Mouse (Mus musculus) lung, postnatal 0 days (tissue): ENCODE results near the gene Uncx. TPM values are rescaled to one million over a fixed set of nuclear protein-coding genes. Genes with fewer than 3 reads are reported as not detected.

Experiments used
- ATAC-seq: fragments of 200-750 bp; cut with Nextera tagmentation; 2 replicates; pipeline ENCODE4 v1.8.0; 2017; ENCODE audit warnings: moderate library complexity
- DNase-seq: peaks from one replicate; pipeline ENCODE4 v3.0.0-alpha.2; 2016; ENCODE audit warnings: low spot score
- H3K27ac ChIP-seq: fragments of 300-500 bp; sonication (generic); 2 replicates; pipeline ENCODE4 v1.5.1; 2014; ENCODE audit warnings: antibody characterized with exemption, mild to moderate bottlenecking, low read length, mixed read lengths
- H3K27me3 ChIP-seq: fragments of 300-500 bp; sonication (generic); replicated peaks from 2 replicates; pipeline ENCODE4 v1.6.1; 2014; ENCODE audit warnings: low read length, mixed read lengths; ENCODE audit not compliant: insufficient read depth
- H3K36me3 ChIP-seq: fragments of 300-500 bp; sonication (generic); 2 replicates; pipeline ENCODE4 v1.6.1; 2014; ENCODE audit warnings: low read length, mixed read lengths; ENCODE audit not compliant: insufficient read depth
- H3K4me1 ChIP-seq: fragments of 300-500 bp; sonication (generic); 2 replicates; pipeline ENCODE4 v1.6.1; 2014; ENCODE audit warnings: antibody characterized with exemption, low read depth, low read length, mixed read lengths; ENCODE audit not compliant: insufficient read depth
- H3K4me2 ChIP-seq: fragments of 300-500 bp; sonication (generic); replicated peaks from 2 replicates; pipeline ENCODE4 v1.6.1; 2014; ENCODE audit warnings: low read depth, mild to moderate bottlenecking, low read length, moderate library complexity, mixed read lengths
- H3K4me3 ChIP-seq: fragments of 300-500 bp; sonication (generic); 2 replicates; pipeline ENCODE4 v1.5.1; 2014; ENCODE audit warnings: low read depth, low read length
- H3K9ac ChIP-seq: fragments of 300-500 bp; sonication (generic); replicated peaks from 2 replicates; pipeline ENCODE4 v1.6.1; 2014; ENCODE audit warnings: low read depth, mild to moderate bottlenecking
- H3K9me3 ChIP-seq: fragments of 300-500 bp; sonication (generic); 2 replicates; pipeline ENCODE4 v1.6.1; 2016; ENCODE audit warnings: low read length, mixed read lengths
- CTCF ChIP-seq: IDR thresholded peaks from 2 replicates; pipeline ENCODE4 v1.5.1; 2016; ENCODE audit warnings: antibody characterized with exemption, mild to moderate bottlenecking
- EP300 ChIP-seq: IDR thresholded peaks from 2 replicates; pipeline ENCODE4 v1.6.1; 2016; ENCODE audit warnings: antibody characterized with exemption, mild to moderate bottlenecking, control low read depth
- WGBS: fragments of 180-500 bp; shearing (Covaris S2); extraction: QIAGEN DNeasy Blood & Tissue Kit; methylation state at CpG from one replicate; pipeline ENCODE4 v1.1.7; 2014; 5-methylcytosine and 5-hydroxymethylcytosine counted together
- polyA plus RNA-seq: library from polyadenylated mRNA; unstranded; fragments of >200 nt; fragmentation: Nextera tagmentation; extraction: Ambion mirVana; gene quantifications from 2 replicates; pipeline ENCODE4 v1.2.1, GENCODE M21; 2015

Uncx gene
- polyA plus RNA-seq, 1 experiment from 2014 or later: not detected

DNA sequence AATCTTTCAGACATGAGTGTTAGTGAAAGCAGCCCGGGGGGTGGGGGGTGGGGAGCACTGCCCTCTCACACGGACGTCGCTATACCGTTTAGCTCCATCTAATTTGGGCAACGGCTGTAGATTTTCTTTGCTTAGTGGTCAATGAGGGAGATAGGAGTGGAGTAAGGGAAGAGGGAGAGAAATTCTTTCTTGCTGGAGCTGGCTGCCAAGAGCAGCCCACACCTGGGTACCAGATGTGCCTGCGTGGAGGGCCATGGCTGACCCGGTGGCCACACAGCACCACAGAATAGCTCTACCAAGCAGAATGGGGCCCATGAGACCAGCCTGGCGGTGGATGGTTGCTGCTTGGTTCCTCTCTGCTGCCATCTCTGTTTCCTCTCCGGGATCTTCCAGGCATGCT lies 21.3 kb upstream of the Uncx start:
- Histone ChIP-seq H3K27ac (no peak overlapping the region), H3K36me3 (no peaks in the 10 kb centered on the region), H3K9me3 (no peaks in the 10 kb centered on the region), H3K9ac (no peak overlapping the region), H3K27me3 (peaks cover 8% of the 10 kb centered on the region; the same call in 1 of the 2 replicates), H3K4me2 (no peak overlapping the region), H3K4me3 (no peak overlapping the region), H3K4me1 (no peaks in the 10 kb centered on the region)
- ATAC-seq (no peak), DNase-seq (no peak)
- TF ChIP-seq EP300 (no peak), CTCF (no peak)
- 55% methylated on average over 10 of the region's 10 CpGs for WGBS

DNA sequence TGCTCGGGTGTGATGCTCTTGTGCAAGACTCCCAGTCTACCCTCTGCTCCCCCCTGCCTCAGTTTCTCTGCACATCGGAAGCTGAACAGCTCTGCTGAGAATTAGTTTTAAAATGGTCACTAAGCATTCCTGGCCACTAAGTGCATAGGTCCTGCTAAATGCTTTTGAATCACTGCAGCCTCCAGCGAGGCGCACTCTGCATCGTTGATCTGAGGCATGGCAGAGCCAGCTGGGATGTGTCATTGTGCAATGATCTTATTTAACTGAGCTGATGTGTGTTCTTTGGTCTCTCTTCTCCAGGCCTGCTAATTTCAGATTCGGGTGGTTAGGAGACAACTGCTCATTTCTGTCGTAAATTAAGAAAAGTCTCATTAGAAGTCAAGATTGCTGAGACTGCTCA lies 14.4 kb upstream of the Uncx start:
- H3K4me1 ChIP-seq: no peaks in the 10 kb centered on the region
- no peak overlapping the region for H3K9ac ChIP-seq
- H3K27ac ChIP-seq: no peak overlapping the region
- ATAC-seq (no peak), DNase-seq (peak; percentile 49)
- H3K4me3 ChIP-seq: no peak overlapping the region
- no peaks in the 10 kb centered on the region for H3K36me3 ChIP-seq
- H3K9me3 ChIP-seq: no peaks in the 10 kb centered on the region
- TF ChIP-seq EP300: no peak
- TF ChIP-seq CTCF: no peak
- WGBS: 53% methylated on average over 7 of the region's 7 CpGs
- H3K27me3 ChIP-seq: peaks cover 7% of the 10 kb centered on the region; the same call in 1 of the 2 replicates
- no peak overlapping the region for H3K4me2 ChIP-seq

DNA sequence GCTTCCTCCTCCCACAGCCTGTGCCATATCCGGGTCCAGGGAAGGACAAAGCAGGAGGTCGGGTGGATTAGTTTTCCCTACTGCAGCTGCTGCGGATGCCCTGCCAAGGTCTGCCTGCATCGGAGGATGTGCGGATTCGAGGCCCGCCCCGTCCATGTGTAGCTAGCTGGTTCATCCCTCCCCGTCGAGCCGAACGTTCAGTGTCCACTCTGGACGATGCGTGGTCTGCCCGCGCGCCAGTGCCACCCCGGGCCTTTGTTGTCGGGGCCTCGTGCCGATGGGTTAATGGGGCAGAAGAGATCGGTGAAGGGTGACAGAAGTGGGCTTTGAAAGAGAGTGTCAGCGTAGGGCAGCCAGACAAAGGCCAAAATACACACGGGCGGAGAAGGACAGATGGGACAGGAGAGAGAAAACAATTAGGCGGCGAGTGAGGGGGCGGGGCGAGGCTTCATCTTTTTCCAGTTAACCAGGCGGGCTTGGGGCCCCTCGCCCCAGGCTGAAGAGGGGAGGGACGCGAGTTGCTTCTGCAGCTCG lies 7.8 kb upstream of the Uncx start:
- H3K27ac ChIP-seq: no peak overlapping the region
- no peaks in the 10 kb centered on the region for H3K9me3 ChIP-seq
- TF ChIP-seq CTCF: no peak
- no peak for TF ChIP-seq EP300
- H3K36me3 ChIP-seq: no peaks in the 10 kb centered on the region
- WGBS: 1% methylated on average over 34 of the region's 34 CpGs
- ATAC-seq: no peak
- no peak overlapping the region for H3K9ac ChIP-seq
- H3K4me1 ChIP-seq: no peaks in the 10 kb centered on the region
- no peak overlapping the region for H3K4me2 ChIP-seq
- no peak overlapping the region for H3K4me3 ChIP-seq
- DNase-seq: no peak
- peaks cover 56% of the 10 kb centered on the region for H3K27me3 ChIP-seq

DNA sequence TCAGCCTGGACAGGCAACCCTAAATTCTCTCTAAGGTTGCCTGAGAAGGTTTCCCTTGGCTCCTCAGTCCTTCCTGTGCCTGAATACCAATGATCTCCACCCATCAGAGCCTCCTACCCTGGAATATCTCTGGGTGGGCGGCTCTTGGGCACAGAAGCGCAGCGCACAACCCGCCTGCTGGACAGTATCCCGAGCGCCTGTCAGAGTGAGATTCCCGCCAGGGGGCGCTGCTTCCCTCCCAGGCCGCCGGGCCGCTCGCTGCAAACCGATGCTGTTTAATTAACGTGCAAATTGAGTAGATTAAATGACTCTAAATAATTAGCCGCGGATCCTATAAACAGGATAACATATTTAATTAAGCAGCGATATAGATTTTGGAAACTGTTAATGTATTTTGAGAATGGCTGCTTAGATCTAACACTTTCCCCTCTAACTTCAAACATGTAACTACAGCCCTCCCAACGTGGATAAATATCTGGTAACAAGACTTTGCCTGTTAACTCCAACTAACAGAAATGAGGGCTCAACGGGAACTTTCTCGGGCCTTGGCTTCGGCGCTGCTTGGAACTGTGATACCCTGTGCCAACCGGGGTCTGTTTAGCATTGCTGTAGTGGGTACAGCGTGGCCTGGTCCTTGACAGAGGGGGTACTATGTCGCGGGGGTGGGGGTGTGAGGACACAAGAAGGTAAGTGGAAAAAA lies 6.9 kb upstream of the Uncx start:
- no peaks in the 10 kb centered on the region for H3K36me3 ChIP-seq
- DNase-seq (peak; percentile 70), ATAC-seq (peak; percentile 63)
- H3K27ac ChIP-seq: no peak overlapping the region
- H3K4me1 ChIP-seq: no peaks in the 10 kb centered on the region
- WGBS: 3% methylated on average over 26 of the region's 26 CpGs
- H3K9ac ChIP-seq: no peak overlapping the region
- H3K27me3 ChIP-seq: peaks cover 65% of the 10 kb centered on the region
- H3K9me3 ChIP-seq: no peaks in the 10 kb centered on the region
- no peak overlapping the region for H3K4me2 ChIP-seq
- no peak for TF ChIP-seq EP300
- peak; percentile 89 for TF ChIP-seq CTCF
- no peak overlapping the region for H3K4me3 ChIP-seq

DNA sequence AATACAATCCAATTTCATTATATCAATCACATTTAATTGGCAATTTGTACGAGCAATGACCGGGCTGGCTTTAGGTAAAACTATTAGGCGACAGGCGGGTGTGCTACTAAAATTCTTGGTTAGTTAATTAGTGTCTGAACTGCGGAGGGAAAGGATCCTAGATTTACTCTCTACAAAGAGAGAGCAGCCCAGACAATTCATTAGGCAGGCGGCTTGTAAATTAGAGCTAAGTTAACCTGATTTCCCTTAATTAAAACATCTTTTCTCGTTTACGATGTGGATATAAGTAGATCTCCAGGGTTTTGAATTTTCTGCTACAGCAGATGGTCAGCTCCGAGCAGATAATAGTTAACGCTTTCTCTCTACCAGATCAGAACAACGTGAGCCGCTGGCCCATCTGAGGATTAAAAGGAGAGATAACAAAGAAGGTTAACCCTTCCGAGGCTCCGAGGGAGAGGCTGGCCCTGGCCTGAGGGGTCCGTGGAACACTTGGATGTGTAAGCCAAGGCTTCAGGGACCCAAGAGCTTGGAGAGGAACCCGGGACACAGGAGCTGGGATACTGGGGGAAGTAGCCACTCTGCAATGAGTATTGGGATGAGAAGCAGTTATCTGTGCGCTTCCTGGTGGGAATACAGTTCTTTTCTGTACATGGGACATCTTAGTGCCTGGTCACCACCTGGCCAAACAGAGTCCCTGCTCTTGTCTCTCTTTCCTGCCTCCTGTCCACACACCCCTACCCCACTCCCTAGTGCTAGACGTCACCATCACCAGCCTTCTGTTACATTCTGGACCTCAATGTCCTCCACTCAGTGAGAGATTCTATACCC lies 6.2 kb upstream of the Uncx start:
- no peak for ATAC-seq
- TF ChIP-seq CTCF: no peak
- TF ChIP-seq EP300: no peak
- WGBS: 10% methylated on average over 18 of the region's 18 CpGs

DNA sequence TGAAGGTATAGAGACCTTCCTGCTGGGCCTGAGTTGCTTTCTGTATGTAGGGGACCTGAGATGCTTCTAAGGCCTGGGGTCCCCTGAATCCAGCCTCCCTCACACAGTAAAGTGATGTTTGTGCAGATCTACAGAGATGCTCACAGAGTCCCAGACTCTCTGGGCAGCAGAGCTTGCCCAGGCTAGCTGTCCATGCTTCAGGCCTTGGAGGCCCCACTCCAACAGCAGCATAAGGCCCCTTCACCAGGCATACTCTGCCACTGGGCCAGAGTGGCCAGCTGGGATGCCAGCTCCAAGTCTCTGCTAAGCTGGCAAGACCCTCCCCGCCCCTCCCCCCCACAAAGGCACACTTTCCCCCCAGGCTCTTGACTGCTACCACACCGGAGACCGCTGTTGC lies 5.6 kb upstream of the Uncx start:
- no peak for ATAC-seq

More for the DNA sequence above, 6.2 kb upstream of the Uncx start:
- no peaks in the 10 kb centered on the region for H3K4me1 ChIP-seq
- H3K4me3 ChIP-seq: no peak overlapping the region
- no peaks in the 10 kb centered on the region for H3K36me3 ChIP-seq
- no peak for DNase-seq
- no peak overlapping the region for H3K27ac ChIP-seq
- no peak overlapping the region for H3K4me2 ChIP-seq
- H3K27me3 ChIP-seq: peaks cover 72% of the 10 kb centered on the region
- H3K9me3 ChIP-seq: no peaks in the 10 kb centered on the region
- H3K9ac ChIP-seq: no peak overlapping the region

More for the DNA sequence above, 5.6 kb upstream of the Uncx start:
- Histone ChIP-seq H3K9ac (no peak overlapping the region), H3K9me3 (no peaks in the 10 kb centered on the region), H3K27ac (no peak overlapping the region), H3K36me3 (no peaks in the 10 kb centered on the region), H3K4me2 (no peak overlapping the region), H3K4me3 (no peak overlapping the region), H3K4me1 (no peaks in the 10 kb centered on the region), H3K27me3 (peaks cover 78% of the 10 kb centered on the region)
- 10% methylated on average over 2 of the region's 3 CpGs for WGBS
- TF ChIP-seq CTCF: no peak
- TF ChIP-seq EP300: no peak
- DNase-seq: no peak
